Mouse (Mus musculus): ENCODE results near the gene Ace2.

DNA sequence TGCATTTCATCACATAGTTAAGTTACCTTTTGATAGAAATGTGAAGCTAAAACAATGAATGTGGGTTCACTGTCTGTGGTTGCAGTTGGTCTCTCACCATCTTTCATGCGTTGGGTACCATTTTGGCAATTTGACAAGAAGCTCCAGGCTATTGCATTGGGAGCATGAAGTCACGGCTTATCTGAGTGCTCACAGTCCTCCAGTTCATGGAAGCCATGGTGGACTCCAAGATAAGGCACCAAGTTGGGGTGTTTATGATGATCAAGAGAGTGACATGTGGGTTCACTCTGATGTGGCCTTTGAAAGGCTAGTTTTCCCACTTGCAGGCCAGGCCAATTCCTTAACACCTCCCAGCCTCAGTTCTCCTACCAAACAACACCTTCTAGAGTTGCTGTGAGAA lies 58.5 kb downstream of the Ace2 start:
- peak; percentile 74 for TF ChIP-seq EP300 (IDR thresholded peaks at IDR 0.05; ENCODE audit: low read depth)
- TF ChIP-seq CTCF (IDR thresholded peaks at IDR 0.05; ENCODE audit: low read depth) = no peak

Data from liver, embryonic 14.5 days (tissue).